14 mouse cellular contexts compared by ENCODE assay signal in the genomic region with DNA sequence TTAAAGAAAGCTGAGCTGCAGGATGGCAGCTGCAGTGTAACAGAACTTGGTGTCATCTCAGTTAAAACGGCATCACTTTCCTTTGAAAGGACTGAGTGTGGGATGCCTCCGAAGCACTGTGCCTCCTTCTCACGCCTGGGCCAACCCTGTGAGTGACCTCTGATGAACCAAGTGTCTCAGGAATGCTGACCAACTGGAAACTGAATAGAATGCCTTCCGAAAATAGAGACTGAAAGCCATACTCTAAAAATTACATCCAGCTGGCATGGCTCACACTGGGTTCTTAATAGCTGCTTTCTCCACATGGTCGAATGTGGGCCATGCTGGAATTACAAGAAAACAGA.
A peak's percentile ranks its signal among the peaks of the same experiment; 100 is the strongest.
DNase-seq lines count a peak whose midpoint lies in the region; ATAC-seq and TF ChIP-seq lines count a peak whose summit lies in the region.
"Had no signal": no experiment of that assay in that cellular context is flagged by ENCODE, and none has a peak within 500 bp of the region (broad histone marks: within the 10 kb centered on the region; RNA-seq: fewer than 3 reads in every experiment).

No protein-coding gene starts in this region.

- H3K79me2 ChIP-seq in myocyte (ENCODE audit: control insufficient read depth, insufficient read depth): no peaks in the 10 kb centered on the region

- H3K36me3 ChIP-seq in heart, embryonic 13.5 days: no peaks in the 10 kb centered on the region
- no peaks in the 10 kb centered on the region for H3K36me3 ChIP-seq in myocyte (ENCODE audit: control insufficient read depth, insufficient read depth)
- no peaks in the 10 kb centered on the region for H3K36me3 ChIP-seq in kidney, adult 2 months (ENCODE audit: control insufficient read depth, insufficient read depth, low read length)
- H3K36me3 ChIP-seq: liver, embryonic 13.5 days had no signal

- no peak for TF ChIP-seq POLR2A in myocyte (IDR thresholded peaks at IDR 0.05; ENCODE audit: insufficient read length, low read depth)
- TF ChIP-seq POLR2A in kidney, adult 2 months (IDR thresholded peaks at IDR 0.05; ENCODE audit: low read depth, low read length): no peak

- peaks cover 17% of the 10 kb centered on the region for H3K4me1 ChIP-seq in heart, embryonic 13.5 days
- no peaks in the 10 kb centered on the region for H3K4me1 ChIP-seq in kidney, adult 2 months (ENCODE audit: control insufficient read depth, insufficient read depth, low read length)
- H3K4me1 ChIP-seq: liver, embryonic 13.5 days had no signal

- no peaks in the 10 kb centered on the region for H3K9me3 ChIP-seq in heart, embryonic 13.5 days
- H3K9me3 ChIP-seq: liver, embryonic 13.5 days had no signal

- H3K27me3 ChIP-seq in heart, embryonic 13.5 days (replicated peaks): no peaks in the 10 kb centered on the region
- no peaks in the 10 kb centered on the region for H3K27me3 ChIP-seq in myocyte (ENCODE audit: control insufficient read depth, insufficient read depth, insufficient read length)
- H3K27me3 ChIP-seq in kidney, adult 2 months (replicated peaks; ENCODE audit: control insufficient read depth, insufficient read depth, low read length): no peaks in the 10 kb centered on the region
- H3K27me3 ChIP-seq: liver, embryonic 13.5 days had no signal

- peak; percentile 5 for DNase-seq in right cerebral cortex, adult 18-20 months
- no peak for DNase-seq in right cerebral cortex, postnatal 36 days (ENCODE audit: low spot score in 2 of 2)
- peak; percentile 50 for DNase-seq in gastrocnemius, postnatal 14 days
- no peak for DNase-seq in kidney, adult 2 months
- DNase-seq in cerebellum, adult 11-12 months: no peak
- DNase-seq in spleen, adult 18-20 months: no peak
- DNase-seq: cerebellum, adult 2 months; kidney, adult 18-20 months; liver, embryonic 13.5 days; thymus, postnatal 36 days had no signal

- TF ChIP-seq CTCF in kidney, adult 2 months (conservative IDR thresholded peaks at IDR 0.05; ENCODE audit: insufficient read depth, insufficient read length, low read depth, low read length): no peak

- no peak for ATAC-seq in heart, embryonic 13.5 days (ENCODE audit: extremely low read depth, insufficient number of reproducible peaks, low FRiP score, low TSS enrichment)

- no peak overlapping the region for H3K9ac ChIP-seq in heart, embryonic 13.5 days
- H3K9ac ChIP-seq: hindbrain, embryonic 14.5 days; liver, embryonic 13.5 days had no signal

- intact Hi-C loops in gastrocnemius, postnatal 14 days (cut with DNase I; ENCODE audit: low total_unique reads): no loop called here

- H3ac ChIP-seq in myocyte (ENCODE audit: control insufficient read depth, insufficient read length): no peak overlapping the region

- WGBS in heart, embryonic 13.5 days: 24% methylated on average over 5 of the region's 5 CpGs
- WGBS in kidney, adult 2 months: 19% methylated on average over 5 of the region's 5 CpGs

- H3K27ac ChIP-seq in heart, embryonic 13.5 days (replicated peaks): peak overlapping the region; percentile 20
- no peak overlapping the region for H3K27ac ChIP-seq in kidney, adult 2 months (ENCODE audit: insufficient read depth, low read depth, low read length)
- H3K27ac ChIP-seq: hindbrain, embryonic 14.5 days; liver, embryonic 13.5 days had no signal

- no peak overlapping the region for H3K4me3 ChIP-seq in heart, embryonic 13.5 days
- no peak overlapping the region for H3K4me3 ChIP-seq in myocyte
- no peak overlapping the region for H3K4me3 ChIP-seq in kidney, adult 2 months (ENCODE audit: insufficient read depth, low read depth, low read length)
- H3K4me3 ChIP-seq: liver, embryonic 13.5 days had no signal

- H3K4me2 ChIP-seq in heart, embryonic 13.5 days: peak overlapping the region; percentile 42
- peak overlapping the region; percentile 20 for H3K4me2 ChIP-seq in myocyte (ENCODE audit: low read depth)
- H3K4me2 ChIP-seq: hindbrain, embryonic 14.5 days; liver, embryonic 13.5 days; midbrain, embryonic 11.5 days had no signal

TF ChIP-seq in myocyte, 11 proteins besides CTCF, POLR2A, EP300 and RAD21:
- TF ChIP-seq MYOG (IDR thresholded peaks at IDR 0.05; ENCODE audit: control insufficient read depth in 1 of 3, insufficient read depth in 1 of 3, insufficient read length in 2 of 3, low read depth in 2 of 3) (peak in 2 of 3 experiments; percentile 83 to 87), REST (IDR thresholded peaks at IDR 0.05; ENCODE audit: insufficient read depth, insufficient read length) (no peak), SRF (IDR thresholded peaks at IDR 0.05; ENCODE audit: control insufficient read depth, insufficient read length, low read depth) (no peak), CEBPB (IDR thresholded peaks at IDR 0.05; ENCODE audit: insufficient read depth, poor library complexity, severe bottlenecking) (no peak), POLR2AphosphoS2 (IDR thresholded peaks at IDR 0.05; ENCODE audit: insufficient read length, low read depth) (no peak), USF1 (IDR thresholded peaks at IDR 0.05; ENCODE audit: low read depth) (no peak), E2F4 (IDR thresholded peaks at IDR 0.05; ENCODE audit: insufficient read depth) (no peak), TCF12 (IDR thresholded peaks at IDR 0.05; ENCODE audit: insufficient read depth, poor library complexity, severe bottlenecking) (peak; percentile 48), MAX (IDR thresholded peaks at IDR 0.05; ENCODE audit: low read depth) (no peak), TCF3 (IDR thresholded peaks at IDR 0.05; ENCODE audit: insufficient read length, low read depth) (peak; percentile 7), MYOD1 (IDR thresholded peaks at IDR 0.05; ENCODE audit: control insufficient read depth in 1 of 3, insufficient read length in 2 of 3, low read depth in 2 of 3) (peak; percentile 64 to 92 (median 87))

Comparison
In these comparisons a context has a peak if more than half of its experiments do, and no peak if none do; other contexts are left out.
1. DNase-seq: peak in right cerebral cortex, adult 18-20 months (single experiment) and gastrocnemius, postnatal 14 days (single experiment); none in right cerebral cortex, postnatal 36 days (0 of 2), kidney, adult 2 months (single experiment), cerebellum, adult 11-12 months (single experiment) and spleen, adult 18-20 months (0 of 2).